Mouse (Mus musculus) E14TG2a.4 (cell line): ENCODE data around the gene Pou2f1.

ENCODE experiments used
- CTCF ChIP-seq: conservative IDR thresholded peaks from 2 replicates; pipeline ENCODE4 v1.5.1; 2014; ENCODE audit warnings: low read length
- POU5F1 ChIP-seq: IDR thresholded peaks from 2 replicates; pipeline ENCODE4 v1.6.1; 2014; ENCODE audit warnings: low read length, borderline replicate concordance

DNA sequence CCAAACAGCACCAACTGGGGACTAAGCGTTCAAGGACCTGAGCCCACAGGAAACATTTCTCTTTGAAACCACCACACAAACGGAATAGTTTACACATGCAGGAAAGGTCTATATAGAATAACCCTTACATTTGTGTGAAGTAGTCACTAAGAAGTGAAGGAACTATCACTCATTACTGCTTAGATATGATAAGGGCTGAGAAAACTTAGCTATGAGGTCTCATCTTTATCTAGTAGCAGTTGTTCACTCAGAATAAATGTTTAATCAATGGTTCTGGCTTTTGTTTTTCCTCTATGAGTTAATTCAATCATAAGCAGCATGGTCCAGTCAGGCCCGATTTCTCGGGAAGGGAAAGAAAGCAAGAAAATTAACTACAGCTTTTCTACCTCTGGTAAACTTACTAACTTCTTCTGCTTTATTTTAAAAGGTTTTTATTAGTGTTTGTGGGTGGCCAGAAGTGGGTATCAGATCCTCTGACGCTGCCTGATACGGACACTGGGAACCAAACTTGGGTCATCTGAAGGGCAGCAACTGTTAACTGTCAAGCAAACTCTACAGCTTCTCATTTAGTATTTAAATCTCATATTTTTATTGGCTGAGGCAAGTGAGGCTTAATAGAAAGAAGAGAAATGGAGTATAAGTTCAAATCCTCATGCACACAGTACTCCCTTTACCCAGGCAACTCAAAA is 40.7 kb downstream of the Pou2f1 start:
- TF ChIP-seq CTCF, result no peak
- TF ChIP-seq POU5F1, result no peak
